Mouse (Mus musculus) forelimb bud, embryonic 11.5 days (tissue): ENCODE results near the gene Aga.
"Not testable (repeated sequence)": the region's sequence is repeated elsewhere in the genome, so short reads cannot be mapped to it uniquely, and the experiment has no call there.

Source experiments
- DNase-seq: peaks from one replicate; pipeline ENCODE4 v3.0.0-alpha.2; 2012; ENCODE audit warnings: low read depth, low spot score

Gene Aga

GRCm38 (mm10) chr8:53511551-53512127 lies at the start of gene Aga:
Aga (plus strand) TSS chr8:53511727.
- DNase-seq: peak; percentile 89

DNA sequence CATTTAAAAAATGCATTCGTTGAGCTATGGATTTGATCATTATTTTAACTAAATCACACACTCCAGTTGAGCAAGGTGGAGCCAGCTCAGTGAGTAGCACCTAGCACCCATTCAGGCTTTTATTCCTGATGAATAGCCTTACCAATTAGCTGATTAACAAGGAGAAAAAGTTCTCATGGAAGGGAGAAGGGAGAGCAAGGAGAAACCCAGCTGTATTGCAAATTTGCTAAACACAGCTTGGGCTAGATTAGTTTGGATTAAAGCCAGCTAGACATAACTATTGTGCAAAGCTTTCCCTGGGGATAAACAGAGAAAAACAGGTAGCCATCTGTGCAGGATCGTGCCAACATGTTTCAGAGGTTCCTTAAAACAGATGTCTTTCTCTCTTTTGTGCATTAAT lies 22.5 kb upstream of the Aga start:
- no peak for DNase-seq

GRCm38 (mm10) chr8:53496216-53496615 lies 15.3 kb upstream of the Aga start:
- DNase-seq: no peak

- no peak for DNase-seq
Measured at GRCm38 (mm10) chr8:53496885-53497326, 14.6 kb upstream of the Aga start.

DNA sequence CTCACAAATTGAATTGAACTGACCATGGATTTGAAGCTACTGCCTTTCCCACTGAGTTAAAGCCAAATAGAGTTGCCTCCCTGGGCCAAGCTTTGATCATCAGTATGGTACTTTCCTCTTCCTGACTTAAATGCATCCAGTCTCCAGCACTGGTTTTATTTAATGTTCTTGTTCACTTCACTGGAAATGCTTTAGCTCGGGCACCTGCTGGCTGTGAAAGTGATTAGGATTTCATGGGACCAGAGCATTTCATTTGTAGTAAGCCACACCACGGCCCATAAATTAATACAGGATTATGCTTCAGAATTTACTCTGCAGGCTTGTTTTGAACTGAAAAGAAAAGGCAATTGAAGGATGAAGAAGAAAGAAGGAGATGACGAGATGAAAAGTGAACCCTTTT lies 26.5 kb downstream of the Aga start:
- not testable (repeated sequence) for DNase-seq

GRCm38 (mm10) chr8:53539585-53539984 lies 28.1 kb downstream of the Aga start:
- DNase-seq: no peak

DNA sequence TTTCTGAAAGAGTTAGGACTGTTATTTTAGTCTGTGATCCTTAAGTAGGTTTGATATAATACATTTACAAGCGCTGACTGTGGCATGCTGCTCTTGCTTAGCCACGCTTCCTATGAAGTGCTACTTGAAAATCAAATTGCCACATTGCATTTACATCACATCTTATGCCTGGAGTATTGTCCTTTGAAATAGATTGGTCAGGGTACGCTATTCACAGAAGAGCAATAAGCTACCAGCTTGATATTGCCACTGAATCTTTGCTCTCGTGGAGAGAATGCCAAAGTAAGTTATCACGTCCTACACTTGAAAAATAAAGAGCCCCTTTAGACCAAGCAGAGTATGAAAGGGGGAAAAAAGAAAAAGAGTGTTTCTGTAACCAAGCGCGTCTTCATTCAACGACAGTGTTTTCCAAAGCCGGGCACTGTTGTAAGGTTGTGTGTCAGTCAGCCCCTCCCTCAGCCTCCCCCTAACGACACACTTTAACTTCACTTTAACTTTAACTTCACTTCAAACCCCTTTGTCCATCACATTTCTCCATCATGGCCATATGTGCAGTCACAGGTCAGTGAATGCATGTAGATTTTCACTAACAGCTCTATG lies 51.0 kb downstream of the Aga start:
- no peak for DNase-seq

GRCm38 (mm10) chr8:53566223-53566622 lies 54.7 kb downstream of the Aga start:
- no peak for DNase-seq
